12 mouse cellular contexts compared by ENCODE assay signal in the genomic region with DNA sequence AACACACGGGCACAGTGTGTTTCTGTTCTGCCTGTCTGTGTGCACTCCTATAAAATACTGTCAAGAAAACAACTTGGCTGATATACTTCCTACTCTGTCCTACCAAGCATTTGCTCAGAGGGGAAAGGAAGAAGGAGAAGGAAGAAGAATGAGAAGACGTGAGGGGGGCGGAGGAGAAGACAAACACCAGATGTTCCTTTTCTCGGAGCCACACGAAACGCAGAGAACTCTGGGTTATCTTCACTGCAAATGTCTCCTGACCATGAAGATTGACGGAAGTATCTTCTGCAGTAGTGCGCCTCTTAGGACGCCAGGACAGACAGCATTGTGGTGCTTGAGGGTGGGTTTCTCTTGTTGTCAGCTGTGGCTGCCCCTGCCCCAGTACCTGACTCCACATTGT.
A peak's percentile ranks its signal among the peaks of the same experiment; 100 is the strongest.
DNase-seq lines count a peak whose midpoint lies in the region; ATAC-seq lines count a peak whose summit lies in the region.
"Had no signal": no experiment of that assay in that cellular context is flagged by ENCODE, and none has a peak within 500 bp of the region (broad histone marks: within the 10 kb centered on the region; RNA-seq: fewer than 3 reads in every experiment).

No protein-coding gene starts in this region.

- H3K27ac ChIP-seq in heart, embryonic 10.5 days, result peak overlapping the region; percentile 72
- H3K27ac ChIP-seq in liver, embryonic 11.5 days (ENCODE audit: low read depth, low read length), result peak overlapping the region; percentile 60; the same call in 1 of the 2 replicates
- H3K27ac ChIP-seq in intestine, embryonic 15.5 days, result peak overlapping the region; percentile 45
- H3K27ac ChIP-seq in stomach, embryonic 14.5 days (ENCODE audit: low read length), result peak overlapping the region; percentile 79
- H3K27ac ChIP-seq: hindbrain, embryonic 14.5 days; liver, embryonic 14.5 days; midbrain, embryonic 13.5 days; neural tube, embryonic 13.5 days had no signal

- no peak overlapping the region for H3K9ac ChIP-seq in liver, embryonic 11.5 days (ENCODE audit: low read depth, low read length)
- no peak overlapping the region for H3K9ac ChIP-seq in intestine, embryonic 15.5 days
- no peak overlapping the region for H3K9ac ChIP-seq in stomach, embryonic 14.5 days (replicated peaks; ENCODE audit: low read depth, low read length)
- H3K9ac ChIP-seq: hindbrain, embryonic 14.5 days; liver, embryonic 14.5 days; midbrain, embryonic 13.5 days; neural tube, embryonic 13.5 days had no signal

- H3K27me3 ChIP-seq in heart, embryonic 10.5 days (ENCODE audit: insufficient read depth, poor library complexity, severe bottlenecking), result no peaks in the 10 kb centered on the region
- H3K27me3 ChIP-seq in liver, embryonic 11.5 days (replicated peaks; ENCODE audit: control insufficient read depth, insufficient read depth, low read length), result no peaks in the 10 kb centered on the region
- no peaks in the 10 kb centered on the region for H3K27me3 ChIP-seq in intestine, embryonic 15.5 days (replicated peaks)
- no peaks in the 10 kb centered on the region for H3K27me3 ChIP-seq in stomach, embryonic 14.5 days (ENCODE audit: control insufficient read depth, insufficient read depth, low read length)
- H3K27me3 ChIP-seq: midbrain, embryonic 13.5 days; neural tube, embryonic 13.5 days had no signal

- H3K4me2 ChIP-seq in liver, embryonic 11.5 days, result no peak overlapping the region
- H3K4me2 ChIP-seq in intestine, embryonic 15.5 days (replicated peaks), result peak overlapping the region; percentile 34
- H3K4me2 ChIP-seq in stomach, embryonic 14.5 days (replicated peaks; ENCODE audit: low read depth, low read length), result peak overlapping the region; percentile 22; the same call in 1 of the 2 replicates
- H3K4me2 ChIP-seq: hindbrain, embryonic 14.5 days; midbrain, embryonic 13.5 days; neural tube, embryonic 13.5 days had no signal

- H3K9me3 ChIP-seq in heart, embryonic 10.5 days, result no peaks in the 10 kb centered on the region
- H3K9me3 ChIP-seq in liver, embryonic 11.5 days (ENCODE audit: control insufficient read depth, low read length), result no peaks in the 10 kb centered on the region
- H3K9me3 ChIP-seq in intestine, embryonic 15.5 days, result no peaks in the 10 kb centered on the region
- no peaks in the 10 kb centered on the region for H3K9me3 ChIP-seq in stomach, embryonic 14.5 days (ENCODE audit: control insufficient read depth, low read depth, low read length)
- H3K9me3 ChIP-seq: midbrain, embryonic 13.5 days; neural tube, embryonic 13.5 days had no signal

- no peaks in the 10 kb centered on the region for H3K36me3 ChIP-seq in heart, embryonic 10.5 days
- H3K36me3 ChIP-seq in liver, embryonic 11.5 days (ENCODE audit: control insufficient read depth, insufficient read depth, low read length), result no peaks in the 10 kb centered on the region
- H3K36me3 ChIP-seq in intestine, embryonic 15.5 days, result no peaks in the 10 kb centered on the region
- H3K36me3 ChIP-seq in stomach, embryonic 14.5 days (ENCODE audit: control insufficient read depth, insufficient read depth, low read length), result no peaks in the 10 kb centered on the region
- H3K36me3 ChIP-seq: midbrain, embryonic 13.5 days; neural tube, embryonic 13.5 days had no signal

- no peak overlapping the region for H3K4me3 ChIP-seq in heart, embryonic 10.5 days
- H3K4me3 ChIP-seq in liver, embryonic 11.5 days (ENCODE audit: low read depth, low read length), result no peak overlapping the region
- no peak overlapping the region for H3K4me3 ChIP-seq in intestine, embryonic 15.5 days (replicated peaks)
- no peak overlapping the region for H3K4me3 ChIP-seq in stomach, embryonic 14.5 days (ENCODE audit: low read depth, low read length)
- H3K4me3 ChIP-seq: midbrain, embryonic 13.5 days; neural tube, embryonic 13.5 days had no signal

- peaks cover 35% of the 10 kb centered on the region for H3K4me1 ChIP-seq in heart, embryonic 10.5 days
- no peaks in the 10 kb centered on the region for H3K4me1 ChIP-seq in liver, embryonic 11.5 days (replicated peaks; ENCODE audit: control insufficient read depth, insufficient read depth, low read length)
- 0 out of 2 replicates have a peak, but pooled peaks cover 3% of the 10 kb centered on the region for H3K4me1 ChIP-seq in intestine, embryonic 15.5 days (replicated peaks)
- H3K4me1 ChIP-seq in stomach, embryonic 14.5 days (ENCODE audit: control insufficient read depth, insufficient read depth, low read length), result peaks cover 25% of the 10 kb centered on the region; the same call in 1 of the 2 replicates

- no peak for DNase-seq in heart, embryonic 10.5 days (ENCODE audit: low spot score)
- DNase-seq in heart, adult 18-20 months, result no peak
- DNase-seq in liver, embryonic 11.5 days (ENCODE audit: low spot score), result no peak
- no peak for DNase-seq in liver
- no peak for DNase-seq in left cerebral cortex, adult 18-20 months (ENCODE audit: low spot score in 2 of 2)
- DNase-seq in ovary, postnatal 36 days (ENCODE audit: low spot score), result no peak

- ATAC-seq in liver, embryonic 11.5 days (replicated peaks; ENCODE audit: low FRiP score), result no peak
- ATAC-seq in intestine, embryonic 15.5 days, result peak; percentile 36
- ATAC-seq in stomach, embryonic 14.5 days (ENCODE audit: insufficient number of reproducible peaks, insufficient read depth, low FRiP score, low read depth), result no peak
- ATAC-seq: midbrain, embryonic 13.5 days had no signal

- WGBS in heart, embryonic 10.5 days, result 34% methylated on average over 9 of the region's 9 CpGs
- 66% methylated on average over 9 of the region's 9 CpGs for WGBS in liver, embryonic 11.5 days
- 37% methylated on average over 9 of the region's 9 CpGs for WGBS in intestine, embryonic 15.5 days
- WGBS in stomach, embryonic 14.5 days, result 26% methylated on average over 9 of the region's 9 CpGs
